Mouse (Mus musculus): ENCODE data around the gene Galnt16. TPM values are rescaled to one million over a fixed set of nuclear protein-coding genes. Genes with fewer than 3 reads are reported as not detected.

The Galnt16 gene
- total and polyA plus RNA-seq, 2 experiments from 2014 or later = 3.5 to 12.1 TPM

DNA sequence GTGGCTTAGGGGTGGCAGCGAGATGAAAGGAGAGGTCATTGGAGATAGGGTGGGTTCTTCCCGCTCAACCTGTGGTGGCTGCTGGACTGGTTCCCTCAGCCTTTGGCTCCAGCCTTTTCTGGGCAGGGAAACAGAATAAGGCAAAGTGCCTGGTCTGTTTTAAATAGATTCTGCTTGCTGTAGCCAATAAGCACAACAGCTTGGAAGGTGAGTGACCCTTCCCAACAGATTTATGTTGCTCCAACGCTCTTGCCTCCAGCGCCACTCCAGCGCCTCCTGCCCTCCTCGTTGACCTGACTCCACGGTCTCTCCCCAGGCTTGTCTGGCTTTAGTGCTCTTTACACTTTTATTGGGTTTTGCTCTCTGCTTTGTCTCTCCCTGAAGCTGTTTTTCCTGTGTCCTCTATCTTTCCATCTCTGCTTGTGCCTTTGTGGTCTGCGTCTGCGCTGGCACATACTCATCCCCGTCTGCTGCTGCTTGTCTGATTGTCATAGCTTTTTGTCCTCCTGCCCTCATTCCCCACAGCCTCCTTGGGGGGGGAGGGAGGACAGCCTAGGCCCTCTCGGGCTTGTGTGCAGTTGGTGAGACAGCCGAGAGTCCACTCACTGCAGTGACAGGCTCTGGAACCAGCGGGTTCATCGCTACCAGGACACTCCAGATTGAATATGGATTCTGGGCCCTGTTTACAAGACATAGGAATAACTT lies 10.9 kb upstream of the Galnt16 start:
- no peaks in the 10 kb centered on the region for H3K27me3 ChIP-seq (ENCODE audit: control insufficient read depth, insufficient read depth, low read length)
- no peak overlapping the region for H3K4me3 ChIP-seq (ENCODE audit: low read depth, low read length)
- 62% methylated on average over 14 of the region's 14 CpGs for WGBS
- ATAC-seq (ENCODE audit: insufficient read depth, low read depth) = no peak
- no peaks in the 10 kb centered on the region for H3K9me3 ChIP-seq (replicated peaks; ENCODE audit: control insufficient read depth, low read length)
- no peak overlapping the region for H3K27ac ChIP-seq (ENCODE audit: low read depth)
- TF ChIP-seq CTCF (IDR thresholded peaks at IDR 0.05; ENCODE audit: low read depth) = no peak
- no peak for TF ChIP-seq EP300 (IDR thresholded peaks at IDR 0.05; ENCODE audit: low read depth)
- no peak overlapping the region for H3K4me2 ChIP-seq (ENCODE audit: low read depth, low read length)
- no peak for DNase-seq (ENCODE audit: low spot score)
- no peak overlapping the region for H3K9ac ChIP-seq (replicated peaks; ENCODE audit: low read depth, low read length)
- H3K4me1 ChIP-seq (ENCODE audit: control insufficient read depth, insufficient read depth) = no peaks in the 10 kb centered on the region
- H3K36me3 ChIP-seq (replicated peaks; ENCODE audit: control insufficient read depth, insufficient read depth, low read length) = no peaks in the 10 kb centered on the region

DNA sequence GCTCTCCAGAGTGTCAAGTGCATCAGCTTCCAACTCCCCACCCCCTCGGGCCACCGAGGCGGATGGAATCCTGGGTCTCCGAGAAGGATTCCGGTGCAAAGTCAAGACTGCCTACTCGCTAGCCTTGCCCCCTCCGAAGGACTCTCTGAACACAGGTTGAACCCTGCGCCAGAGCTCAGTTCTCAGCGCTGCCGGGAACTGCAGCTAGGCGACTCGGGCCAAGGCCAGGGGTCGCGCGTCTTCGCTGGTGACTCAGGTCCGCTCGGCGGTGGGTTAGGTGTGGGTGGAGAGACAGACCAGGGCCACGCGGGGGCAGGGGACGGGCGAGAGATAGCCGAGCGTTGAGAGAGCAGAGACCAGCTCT lies 298 bp downstream of the Galnt16 start:
- Histone ChIP-seq H3K4me1 (ENCODE audit: control insufficient read depth, insufficient read depth) (no peaks in the 10 kb centered on the region), H3K9me3 (replicated peaks; ENCODE audit: control insufficient read depth, low read length) (no peaks in the 10 kb centered on the region), H3K9ac (replicated peaks; ENCODE audit: low read depth, low read length) (no peak overlapping the region), H3K4me2 (ENCODE audit: low read depth, low read length) (peak overlapping the region; percentile 76), H3K36me3 (replicated peaks; ENCODE audit: control insufficient read depth, insufficient read depth, low read length) (no peaks in the 10 kb centered on the region), H3K27ac (ENCODE audit: low read depth) (no peak overlapping the region), H3K27me3 (ENCODE audit: control insufficient read depth, insufficient read depth, low read length) (peaks cover 67% of the 10 kb centered on the region), H3K4me3 (ENCODE audit: low read depth, low read length) (peak overlapping the region; percentile 51)
- TF ChIP-seq CTCF (IDR thresholded peaks at IDR 0.05; ENCODE audit: low read depth) (no peak), EP300 (IDR thresholded peaks at IDR 0.05; ENCODE audit: low read depth) (no peak)
- WGBS = under 1% methylated on average over 25 of the region's 25 CpGs
- DNase-seq (ENCODE audit: low spot score) = no peak
- 0 out of 2 replicates have a peak, but pooled peaks have one; percentile 28 for ATAC-seq (ENCODE audit: insufficient read depth, low read depth)

DNA sequence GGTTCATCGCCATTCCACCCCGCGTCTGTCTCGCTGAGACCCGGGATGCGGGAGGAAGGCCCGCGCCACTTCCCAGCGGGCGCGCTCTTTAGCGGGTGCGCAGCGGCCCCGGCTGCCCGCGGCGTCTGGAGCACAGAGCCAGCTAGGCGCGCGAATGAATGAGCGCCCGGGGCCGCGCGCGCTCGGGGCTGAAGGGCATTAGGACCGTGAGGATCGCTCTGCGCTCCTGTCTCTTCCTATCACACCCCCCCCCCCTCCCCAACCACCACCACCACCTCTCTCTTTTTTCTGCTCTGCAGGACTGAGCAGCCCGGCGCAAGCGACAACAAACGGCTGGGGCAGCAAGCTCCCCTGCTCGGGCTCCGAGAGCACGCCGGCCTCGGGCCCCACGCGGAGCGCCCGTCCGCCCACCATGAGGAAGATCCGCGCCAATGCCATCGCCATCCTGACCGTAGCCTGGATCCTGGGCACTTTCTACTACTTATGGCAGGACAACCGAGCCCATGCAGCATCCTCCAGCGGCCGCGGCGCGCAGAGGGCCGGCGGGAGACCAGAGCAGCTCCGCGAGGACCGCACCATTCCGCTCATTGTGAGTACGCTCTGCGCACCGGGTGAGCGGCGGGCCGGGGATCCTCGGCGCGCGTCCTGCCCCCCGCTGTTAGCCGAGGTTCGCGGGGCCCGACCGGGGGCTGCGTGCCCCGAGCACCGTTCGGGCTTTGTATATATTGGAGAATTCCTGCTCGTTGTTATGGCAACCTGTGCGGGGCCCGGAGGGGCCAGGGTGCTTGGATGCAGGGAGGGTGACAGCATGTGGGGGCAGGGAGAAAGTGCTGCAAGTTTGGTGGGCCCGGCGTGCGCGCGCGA lies 912 bp downstream of the Galnt16 start:
- no peaks in the 10 kb centered on the region for H3K4me1 ChIP-seq (ENCODE audit: control insufficient read depth, insufficient read depth)
- no peak for TF ChIP-seq EP300 (IDR thresholded peaks at IDR 0.05; ENCODE audit: low read depth)
- no peak for TF ChIP-seq CTCF (IDR thresholded peaks at IDR 0.05; ENCODE audit: low read depth)
- no peaks in the 10 kb centered on the region for H3K9me3 ChIP-seq (replicated peaks; ENCODE audit: control insufficient read depth, low read length)
- H3K9ac ChIP-seq (replicated peaks; ENCODE audit: low read depth, low read length) = peak overlapping the region; percentile 27; the same call in 1 of the 2 replicates
- DNase-seq (ENCODE audit: low spot score) (no peak), ATAC-seq (ENCODE audit: insufficient read depth, low read depth) (peak; percentile 33; the same call in 1 of the 2 replicates)
- peak overlapping the region; percentile 51 for H3K4me3 ChIP-seq (ENCODE audit: low read depth, low read length)
- no peak overlapping the region for H3K27ac ChIP-seq (ENCODE audit: low read depth)
- 1% methylated on average over 74 of the region's 90 CpGs for WGBS
- H3K27me3 ChIP-seq (ENCODE audit: control insufficient read depth, insufficient read depth, low read length) = peaks cover 67% of the 10 kb centered on the region
- no peaks in the 10 kb centered on the region for H3K36me3 ChIP-seq (replicated peaks; ENCODE audit: control insufficient read depth, insufficient read depth, low read length)
- peak overlapping the region; percentile 76 for H3K4me2 ChIP-seq (ENCODE audit: low read depth, low read length)

DNA sequence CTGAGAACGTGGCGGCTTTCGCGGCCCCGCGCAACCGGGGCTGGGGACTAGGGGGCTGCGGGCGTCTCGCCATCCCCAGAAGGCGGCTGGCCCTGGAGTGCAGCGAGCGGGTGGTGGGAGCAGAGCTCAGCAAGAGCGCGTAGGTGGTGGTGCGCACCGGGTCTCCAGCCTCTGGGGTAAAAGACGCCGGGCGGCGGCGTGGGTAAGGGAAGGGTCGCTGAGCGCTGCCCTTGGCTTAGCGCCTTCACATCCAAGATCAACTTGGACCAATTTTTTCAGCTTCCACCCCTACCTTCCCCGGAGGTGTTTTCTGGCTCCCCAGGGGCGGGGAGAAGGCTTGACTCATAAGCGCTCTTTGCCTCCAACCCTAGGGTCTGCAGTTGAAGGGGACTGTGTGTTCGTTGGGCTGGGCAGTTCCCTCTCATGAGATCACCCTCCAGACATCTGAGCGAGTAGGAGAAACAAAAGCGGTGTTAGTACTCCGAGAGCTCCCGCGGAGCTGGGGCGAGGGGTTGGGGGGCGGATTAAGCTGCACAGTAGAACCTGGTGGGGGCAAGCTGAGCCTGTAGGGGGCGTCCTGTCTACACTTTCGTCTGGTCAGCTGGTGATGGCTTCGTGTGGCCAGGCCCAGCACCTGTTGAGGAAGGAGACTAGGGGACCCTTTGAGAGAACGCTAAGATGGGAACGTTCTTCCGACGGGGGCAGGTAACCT lies 1.7 kb downstream of the Galnt16 start:
- Histone ChIP-seq H3K4me3 (ENCODE audit: low read depth, low read length) (peak overlapping the region; percentile 51), H3K4me1 (ENCODE audit: control insufficient read depth, insufficient read depth) (no peaks in the 10 kb centered on the region), H3K36me3 (replicated peaks; ENCODE audit: control insufficient read depth, insufficient read depth, low read length) (no peaks in the 10 kb centered on the region), H3K27ac (ENCODE audit: low read depth) (no peak overlapping the region), H3K4me2 (ENCODE audit: low read depth, low read length) (peak overlapping the region; percentile 76), H3K9ac (replicated peaks; ENCODE audit: low read depth, low read length) (peak overlapping the region; percentile 27; the same call in 1 of the 2 replicates), H3K9me3 (replicated peaks; ENCODE audit: control insufficient read depth, low read length) (no peaks in the 10 kb centered on the region), H3K27me3 (ENCODE audit: control insufficient read depth, insufficient read depth, low read length) (peaks cover 67% of the 10 kb centered on the region)
- DNase-seq (ENCODE audit: low spot score) = no peak
- no peak for TF ChIP-seq CTCF (IDR thresholded peaks at IDR 0.05; ENCODE audit: low read depth)
- TF ChIP-seq EP300 (IDR thresholded peaks at IDR 0.05; ENCODE audit: low read depth) = no peak
- WGBS = 2% methylated on average over 43 of the region's 43 CpGs
- ATAC-seq (ENCODE audit: insufficient read depth, low read depth) = peak; percentile 21; the same call in 1 of the 2 replicates

DNA sequence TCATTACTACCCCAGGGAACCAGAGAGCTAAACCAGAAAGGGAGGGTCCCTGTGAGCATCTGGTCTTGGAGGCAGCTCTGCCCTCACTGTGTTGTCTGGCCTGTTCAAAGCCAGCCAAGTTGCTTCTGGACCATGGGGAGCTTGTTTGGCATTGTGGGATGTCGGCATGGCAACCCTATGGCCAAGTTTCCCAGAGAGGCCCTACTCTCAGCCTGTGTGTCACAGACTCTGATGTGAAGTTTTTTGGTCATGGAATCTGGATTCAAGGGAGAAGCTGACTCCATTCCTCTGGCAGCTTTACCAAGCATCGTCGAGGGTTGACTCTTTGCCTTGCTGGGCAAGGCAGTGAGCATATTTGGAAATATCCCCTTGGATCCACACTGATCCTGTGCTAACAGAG lies 3.9 kb downstream of the Galnt16 start:
- no peaks in the 10 kb centered on the region for H3K9me3 ChIP-seq (replicated peaks; ENCODE audit: control insufficient read depth, low read length)
- no peak for TF ChIP-seq EP300 (IDR thresholded peaks at IDR 0.05; ENCODE audit: low read depth)
- no peak for TF ChIP-seq CTCF (IDR thresholded peaks at IDR 0.05; ENCODE audit: low read depth)
- H3K4me1 ChIP-seq (ENCODE audit: control insufficient read depth, insufficient read depth) = no peaks in the 10 kb centered on the region
- DNase-seq (ENCODE audit: low spot score) (no peak), ATAC-seq (ENCODE audit: insufficient read depth, low read depth) (no peak; the same call in 1 of the 2 replicates)
- no peak overlapping the region for H3K27ac ChIP-seq (ENCODE audit: low read depth)
- no peak overlapping the region for H3K9ac ChIP-seq (replicated peaks; ENCODE audit: low read depth, low read length)
- H3K4me3 ChIP-seq (ENCODE audit: low read depth, low read length) = no peak overlapping the region
- no peak overlapping the region for H3K4me2 ChIP-seq (ENCODE audit: low read depth, low read length)
- peaks cover 48% of the 10 kb centered on the region for H3K27me3 ChIP-seq (ENCODE audit: control insufficient read depth, insufficient read depth, low read length)
- no peaks in the 10 kb centered on the region for H3K36me3 ChIP-seq (replicated peaks; ENCODE audit: control insufficient read depth, insufficient read depth, low read length)
- WGBS = 67% methylated on average over 3 of the region's 3 CpGs

Data from heart, postnatal 0 days (tissue).